Mouse (Mus musculus) c-Kit-positive CD71-positive TER-119-negative erythroid progenitor cells, embryonic 14.5 days (primary cell): ENCODE data around the gene Gm49368.
"Not testable (repeated sequence)": the region's sequence is repeated elsewhere in the genome, so short reads cannot be mapped to it uniquely, and the experiment has no call there.

Experiments used
- DNase-seq: peaks from one replicate; pipeline ENCODE4 v3.0.0-alpha.2; 2013; ENCODE audit warnings: low read depth

The Gm49368 gene

DNA sequence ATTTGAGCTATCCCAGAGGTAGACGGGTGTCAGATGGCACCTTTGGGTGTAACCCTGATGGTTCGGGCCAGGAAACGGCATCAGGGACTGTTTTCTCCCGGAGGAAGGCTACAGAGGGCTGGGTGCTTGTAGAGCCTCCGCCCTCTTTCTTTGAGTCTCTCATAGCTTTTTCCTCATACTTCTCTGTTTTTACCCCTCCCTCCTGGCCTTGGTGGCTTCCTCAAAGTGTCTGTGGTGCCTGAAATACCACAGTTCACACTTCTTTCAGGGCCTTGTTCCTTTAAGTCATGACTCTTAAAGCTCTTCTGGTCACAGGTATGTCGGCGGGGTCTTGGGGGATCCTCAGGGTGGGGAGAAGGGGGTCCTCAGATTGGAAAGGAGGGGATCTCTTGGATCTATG lies at the start of gene Gm49368, which contains the start of gene Itgam:
Gene Gm49368, plus strand, starts transcription at position 228 of the 400 bp plus-strand sequence.
Gene Itgam, plus strand, starts transcription at position 185 of the 400 bp plus-strand sequence.
- no peak for DNase-seq

- DNase-seq = no peak
Observed at GRCm38 (mm10) chr7:128013116-128013515, 49.4 kb upstream of the Gm49368 start.

DNA sequence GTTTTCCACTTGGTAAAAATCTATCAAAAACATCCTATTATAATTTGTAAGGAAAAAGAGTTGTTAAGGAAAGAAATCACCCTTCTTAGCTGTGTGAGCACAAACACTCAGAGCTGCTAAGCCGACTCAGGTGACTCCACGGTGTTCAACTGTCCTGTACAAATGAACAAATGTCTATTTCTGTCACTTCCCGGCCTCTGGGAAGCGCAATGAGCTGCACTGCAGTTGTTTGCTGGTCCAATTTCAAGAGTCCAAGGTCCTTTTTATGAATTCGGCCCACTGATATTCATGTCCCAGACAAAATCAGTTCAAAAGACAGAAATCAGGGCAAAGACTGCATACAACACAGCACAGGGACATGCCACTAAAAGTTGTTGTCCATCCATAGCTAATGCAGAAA lies 46.3 kb upstream of the Gm49368 start:
- DNase-seq = not testable (repeated sequence)

DNA sequence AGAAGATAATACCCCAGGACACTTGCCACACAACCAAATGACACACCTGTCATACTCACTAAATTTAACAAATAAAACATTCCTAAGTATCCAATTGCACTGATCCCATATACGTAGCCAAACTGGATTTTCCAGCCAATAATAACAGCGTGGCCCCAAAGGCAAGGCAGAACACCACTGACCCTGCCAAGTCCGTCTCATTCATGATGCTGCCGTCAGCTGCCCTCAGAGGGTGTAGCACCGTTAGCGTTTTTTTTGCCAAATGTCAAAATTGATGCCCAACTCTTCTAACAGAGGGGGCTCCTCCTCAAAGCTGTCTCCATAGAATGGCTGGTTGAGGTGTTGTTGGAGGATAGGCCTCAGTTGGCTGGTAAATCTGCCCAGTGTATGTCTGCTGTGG lies 45.8 kb upstream of the Gm49368 start:
- no peak for DNase-seq

- no peak for DNase-seq
Observed at GRCm38 (mm10) chr7:128018275-128018674, 44.2 kb upstream of the Gm49368 start.

DNA sequence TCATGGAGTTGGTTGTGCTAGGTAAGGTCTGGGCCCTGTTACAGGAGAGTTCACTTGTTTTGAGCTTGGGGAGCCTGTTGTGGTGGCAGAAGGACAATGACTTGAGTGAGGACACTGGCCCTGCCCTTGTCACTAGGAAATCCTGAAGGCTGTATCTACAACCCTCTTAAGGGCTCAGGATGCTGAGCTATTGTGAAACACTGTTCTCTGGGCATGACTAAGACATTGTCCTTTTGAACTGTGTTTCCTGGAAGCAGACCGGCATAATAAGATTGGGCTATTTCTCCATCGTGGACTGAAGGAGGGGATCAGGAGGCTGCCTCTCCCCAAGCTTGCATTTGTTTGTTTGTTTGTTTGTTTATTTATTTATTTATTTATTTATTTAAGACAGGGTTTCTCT lies 43.3 kb upstream of the Gm49368 start:
- no peak for DNase-seq

- DNase-seq = no peak
Observed at GRCm38 (mm10) chr7:128022974-128023373, 39.5 kb upstream of the Gm49368 start.

- DNase-seq = no peak
Observed at GRCm38 (mm10) chr7:128023565-128023964, 38.9 kb upstream of the Gm49368 start.

- DNase-seq = no peak
Observed at GRCm38 (mm10) chr7:128024364-128024763, 38.1 kb upstream of the Gm49368 start.

- no peak for DNase-seq
Observed at GRCm38 (mm10) chr7:128024932-128025331, 37.6 kb upstream of the Gm49368 start.

- no peak for DNase-seq
Observed at GRCm38 (mm10) chr7:128025381-128025780, 37.1 kb upstream of the Gm49368 start.

DNA sequence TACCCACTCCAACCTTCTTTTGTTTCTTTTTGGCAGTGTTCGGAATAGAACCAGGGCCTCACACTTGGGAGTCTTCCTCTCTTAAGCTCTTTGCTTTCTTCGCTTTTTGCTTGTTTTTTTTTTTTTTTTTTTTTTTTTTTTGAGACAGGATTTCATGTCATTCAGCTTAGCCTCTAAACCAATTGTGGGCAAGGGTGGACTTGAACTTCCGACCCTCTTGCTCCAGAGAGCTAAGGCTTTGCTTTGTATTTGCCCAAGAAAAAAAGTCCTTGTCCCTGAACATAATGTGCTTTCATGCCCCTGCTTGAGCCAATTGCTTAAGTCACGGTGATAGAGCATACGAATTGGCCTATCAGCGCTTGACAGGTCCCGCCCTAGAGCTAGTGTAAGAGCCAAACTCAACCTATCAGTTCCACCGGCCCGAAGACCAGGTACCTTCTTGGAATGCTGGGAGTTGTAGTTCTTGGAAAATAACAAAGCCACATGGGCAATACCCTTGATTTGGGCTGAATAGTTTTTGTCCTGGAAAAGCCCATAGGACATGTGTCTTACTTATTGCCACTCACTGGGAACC lies 31.0 kb upstream of the Gm49368 start:
- peak; percentile 44 for DNase-seq

- DNase-seq = no peak
Observed at GRCm38 (mm10) chr7:128032290-128032988, 30.0 kb upstream of the Gm49368 start.

DNA sequence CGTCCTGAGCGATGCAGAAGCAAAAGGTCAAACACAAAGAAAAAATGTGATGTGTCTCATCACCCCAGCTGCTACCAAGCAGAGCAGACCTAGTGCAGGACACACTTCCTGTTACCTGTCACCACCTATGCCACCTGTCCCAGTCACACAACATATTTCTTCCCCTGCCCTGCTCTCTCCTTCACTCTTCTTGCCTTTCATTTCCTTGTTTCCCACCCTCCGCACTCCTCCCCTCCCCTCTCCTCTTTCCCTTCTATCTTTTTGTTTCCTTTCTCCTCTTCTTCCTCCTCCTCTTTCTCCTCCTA lies 29.5 kb upstream of the Gm49368 start:
- DNase-seq = no peak

GRCm38 (mm10) chr7:128033616-128034015 lies 28.9 kb upstream of the Gm49368 start:
- no peak for DNase-seq

- DNase-seq = not testable (repeated sequence)
Observed at GRCm38 (mm10) chr7:128042161-128042820, 20.2 kb upstream of the Gm49368 start.

GRCm38 (mm10) chr7:128044142-128044785 lies 18.2 kb upstream of the Gm49368 start:
- DNase-seq = no peak

DNA sequence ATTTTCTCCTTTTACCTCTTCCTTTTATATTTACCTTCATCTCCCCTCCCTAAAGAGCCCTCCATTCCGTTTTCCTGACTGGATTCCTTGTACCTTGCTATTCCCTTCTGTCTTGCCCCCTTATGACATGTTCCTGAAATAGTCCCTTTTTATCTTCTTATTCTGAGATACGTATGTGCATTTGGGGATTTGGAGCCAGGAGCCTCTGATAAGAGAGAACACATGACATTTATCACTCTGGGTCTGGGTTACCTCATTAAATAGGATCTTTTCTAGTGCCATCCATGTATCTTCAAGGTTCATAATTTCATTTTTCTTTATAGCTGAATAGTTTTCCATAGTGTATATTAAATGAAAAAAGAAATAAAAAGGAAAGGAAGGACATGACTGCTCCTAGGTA lies 16.8 kb upstream of the Gm49368 start:
- DNase-seq = no peak

DNA sequence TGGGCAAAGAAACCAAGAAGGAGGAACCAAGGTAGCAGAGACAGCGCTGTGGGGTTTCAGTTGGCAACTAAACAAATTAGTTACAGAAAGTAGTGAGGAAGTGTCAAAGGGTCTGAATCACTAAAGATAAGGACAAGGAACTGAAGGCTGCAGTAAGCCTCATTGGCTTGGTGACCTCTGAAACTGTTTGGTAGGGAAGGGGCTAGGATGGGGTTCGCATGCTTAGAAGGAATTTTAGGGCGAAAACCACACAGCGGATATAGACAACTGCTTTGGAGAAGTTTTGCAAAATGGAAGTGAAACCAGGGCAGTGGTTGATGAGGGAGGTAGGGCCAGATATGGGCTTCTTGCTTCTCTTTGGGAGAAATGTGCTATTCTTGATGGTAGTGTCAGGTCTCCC lies 13.7 kb upstream of the Gm49368 start:
- no peak for DNase-seq

DNA sequence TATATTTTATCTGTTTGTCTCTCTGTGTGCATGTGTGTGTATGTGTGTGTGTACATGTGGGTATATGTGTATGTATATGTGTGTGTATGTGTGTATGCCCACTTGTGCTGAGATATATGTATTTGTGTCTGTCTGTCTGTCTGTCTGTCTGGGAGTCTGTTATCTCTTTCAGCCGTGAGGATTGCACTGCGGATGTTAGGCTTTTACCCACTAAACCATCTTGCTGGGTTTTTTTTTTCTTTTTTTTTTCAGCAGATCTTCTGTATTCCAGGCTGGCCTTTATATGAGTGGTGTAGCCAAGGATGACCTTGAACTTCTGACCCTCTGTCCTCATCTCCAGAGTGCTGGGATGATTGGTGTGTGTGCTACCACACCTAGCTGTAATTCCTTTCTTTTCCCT lies 13.2 kb upstream of the Gm49368 start:
- no peak for DNase-seq

GRCm38 (mm10) chr7:128050739-128051138 lies 11.7 kb upstream of the Gm49368 start:
- DNase-seq = no peak

GRCm38 (mm10) chr7:128053061-128053460 lies 9.4 kb upstream of the Gm49368 start:
- DNase-seq = no peak

- no peak for DNase-seq
Observed at GRCm38 (mm10) chr7:128056917-128057444, 5.5 kb upstream of the Gm49368 start.
